Mouse (Mus musculus): ENCODE measurements around the gene Cemip2.

The Cemip2 gene

GRCm38 (mm10) chr19:21814433-21815020 is 36.4 kb downstream of the Cemip2 start:
- peak; percentile 35 to 67 for DNase-seq (ENCODE audit: low spot score in 2 of 2)

GRCm38 (mm10) chr19:21816260-21816659 is 38.1 kb downstream of the Cemip2 start:
- no peak for DNase-seq (ENCODE audit: low spot score in 2 of 2)

GRCm38 (mm10) chr19:21818021-21818725 is 40.0 kb downstream of the Cemip2 start:
- DNase-seq (ENCODE audit: low spot score in 2 of 2), result no peak

- DNase-seq (ENCODE audit: low spot score in 2 of 2), result no peak
Measured at GRCm38 (mm10) chr19:21819585-21819984, 41.4 kb downstream of the Cemip2 start.

GRCm38 (mm10) chr19:21820126-21820525 is 42.0 kb downstream of the Cemip2 start:
- DNase-seq (ENCODE audit: low spot score in 2 of 2), result no peak

GRCm38 (mm10) chr19:21821877-21822276 is 43.7 kb downstream of the Cemip2 start:
- DNase-seq (ENCODE audit: low spot score in 2 of 2), result no peak

- no peak for DNase-seq (ENCODE audit: low spot score in 2 of 2)
Measured at GRCm38 (mm10) chr19:21824146-21824545, 46.0 kb downstream of the Cemip2 start.

- DNase-seq (ENCODE audit: low spot score in 2 of 2), result no peak
Measured at GRCm38 (mm10) chr19:21825128-21825885, 47.2 kb downstream of the Cemip2 start.

GRCm38 (mm10) chr19:21833416-21833992 is 55.4 kb downstream of the Cemip2 start:
- DNase-seq (ENCODE audit: low spot score in 2 of 2), result no peak

- no peak for DNase-seq (ENCODE audit: low spot score in 2 of 2)
Measured at GRCm38 (mm10) chr19:21834952-21835351, 56.8 kb downstream of the Cemip2 start.

GRCm38 (mm10) chr19:21850721-21851120 is 72.6 kb downstream of the Cemip2 start:
- DNase-seq (ENCODE audit: low spot score in 2 of 2), result no peak

GRCm38 (mm10) chr19:21854526-21855228 is 76.5 kb downstream of the Cemip2 start:
- DNase-seq (ENCODE audit: low spot score in 2 of 2), result no peak

- DNase-seq (ENCODE audit: low spot score in 2 of 2), result no peak
Measured at GRCm38 (mm10) chr19:21855421-21856128, 77.4 kb downstream of the Cemip2 start.

- DNase-seq (ENCODE audit: low spot score in 2 of 2), result no peak
Measured at GRCm38 (mm10) chr19:21858846-21859521, 80.8 kb downstream of the Cemip2 start.

GRCm38 (mm10) chr19:21860132-21860531 is 82.0 kb downstream of the Cemip2 start:
- DNase-seq (ENCODE audit: low spot score in 2 of 2), result no peak

- no peak for DNase-seq (ENCODE audit: low spot score in 2 of 2)
Measured at GRCm38 (mm10) chr19:21860894-21861293, 82.8 kb downstream of the Cemip2 start.

GRCm38 (mm10) chr19:21862289-21862990 is 84.3 kb downstream of the Cemip2 start:
- DNase-seq (ENCODE audit: low spot score in 2 of 2), result no peak

GRCm38 (mm10) chr19:21862991-21863931 is 85.1 kb downstream of the Cemip2 start:
- DNase-seq (ENCODE audit: low spot score in 2 of 2), result no peak

Measured in urinary bladder, adult 18-20 months (tissue).